Mouse (Mus musculus): ENCODE results near the gene Surf2. TPM values are rescaled to one million over a fixed set of nuclear protein-coding genes. Genes with fewer than 3 reads are reported as not detected.

Surf2 gene
- polyA plus RNA-seq, 1 experiment from 2014 or later = 58.4 TPM

- peaks cover 47% of the 10 kb centered on the region for H3K4me1 ChIP-seq
These were observed 9.7 kb upstream of the Surf2 start for GRCm38 (mm10) chr2:26906431-26906830.

DNA sequence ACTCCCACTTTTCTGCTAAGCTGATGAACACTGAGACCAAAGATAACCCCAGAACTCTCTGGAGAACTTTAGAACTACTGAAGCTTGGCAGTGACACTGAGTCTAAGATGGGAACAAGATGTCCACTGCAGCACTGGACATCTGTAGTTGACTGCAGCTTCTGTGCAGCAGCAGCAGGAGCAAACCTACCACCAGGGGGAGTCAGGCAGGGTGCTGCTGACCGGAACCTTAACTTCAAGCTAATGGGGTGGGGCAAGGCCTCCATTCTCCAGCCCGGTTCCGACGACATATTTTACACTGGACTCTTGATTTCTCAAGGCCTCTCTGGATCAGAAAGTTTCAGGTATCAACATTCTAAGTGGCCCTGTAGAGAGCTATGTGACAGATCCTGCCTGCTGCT, 9.1 kb upstream of the Surf2 start:
- no peak overlapping the region for H3K4me2 ChIP-seq
- peaks cover 47% of the 10 kb centered on the region for H3K4me1 ChIP-seq
- H3K27ac ChIP-seq (replicated peaks) = no peak overlapping the region
- no peaks in the 10 kb centered on the region for H3K9me3 ChIP-seq (replicated peaks)
- no peaks in the 10 kb centered on the region for H3K27me3 ChIP-seq (replicated peaks)
- 65% methylated on average over 4 of the region's 4 CpGs for WGBS
- H3K36me3 ChIP-seq = peaks cover 44% of the 10 kb centered on the region
- no peak overlapping the region for H3K9ac ChIP-seq (replicated peaks)
- no peak overlapping the region for H3K4me3 ChIP-seq (replicated peaks)
- ATAC-seq (ENCODE audit: low FRiP score) = no peak

More at GRCm38 (mm10) chr2:26906431-26906830, 9.7 kb upstream of the Surf2 start:
- no peak for ATAC-seq (ENCODE audit: low FRiP score)
- Histone ChIP-seq H3K4me2 (no peak overlapping the region), H3K9me3 (replicated peaks) (no peaks in the 10 kb centered on the region), H3K36me3 (peaks cover 42% of the 10 kb centered on the region), H3K27me3 (replicated peaks) (no peaks in the 10 kb centered on the region), H3K27ac (replicated peaks) (no peak overlapping the region), H3K4me3 (replicated peaks) (no peak overlapping the region), H3K9ac (replicated peaks) (no peak overlapping the region)
- WGBS = 94% methylated on average over 3 of the region's 3 CpGs

DNA sequence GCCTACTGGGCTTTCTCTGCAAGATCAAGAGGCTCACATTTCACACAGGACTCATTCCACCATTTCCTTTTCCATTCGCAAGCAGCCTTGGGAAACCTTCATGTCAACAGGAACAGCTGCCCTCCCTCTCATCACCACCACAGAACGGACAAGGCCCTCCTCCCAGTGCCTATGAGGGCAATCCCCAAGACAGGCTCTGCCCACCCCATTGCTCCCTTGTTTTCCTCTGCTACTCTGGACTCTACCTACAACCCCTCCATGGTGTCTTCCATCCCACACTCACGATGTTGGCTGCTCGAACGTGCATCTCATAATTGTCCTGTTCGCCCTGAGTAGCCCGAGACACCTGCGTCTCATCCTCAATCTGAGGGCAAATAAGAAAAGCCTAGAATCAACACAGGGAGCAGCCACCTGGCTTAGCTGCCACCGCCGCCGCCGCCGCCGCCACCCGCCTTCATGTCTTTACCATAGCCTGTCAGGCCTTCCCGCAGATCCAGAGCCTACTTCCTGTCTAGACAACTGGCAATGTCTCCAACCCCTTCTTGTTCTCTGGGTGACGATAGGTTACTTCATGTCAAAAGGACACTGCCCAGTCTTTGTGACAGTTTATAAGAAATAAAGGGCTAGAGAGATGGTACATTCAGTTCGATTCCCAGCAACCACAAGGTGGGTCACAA, 7.3 kb upstream of the Surf2 start:
- Histone ChIP-seq H3K4me1 (peaks cover 48% of the 10 kb centered on the region), H3K4me3 (replicated peaks) (peak overlapping the region; percentile 91), H3K4me2 (peak overlapping the region; percentile 62), H3K9me3 (replicated peaks) (no peaks in the 10 kb centered on the region), H3K27me3 (replicated peaks) (no peaks in the 10 kb centered on the region), H3K27ac (replicated peaks) (no peak overlapping the region), H3K9ac (replicated peaks) (peak overlapping the region; percentile 94), H3K36me3 (peaks cover 61% of the 10 kb centered on the region)
- 87% methylated on average over 18 of the region's 18 CpGs for WGBS
- ATAC-seq (ENCODE audit: low FRiP score) = no peak

- H3K4me2 ChIP-seq = peak overlapping the region; percentile 62
- no peak for ATAC-seq (ENCODE audit: low FRiP score)
- peak overlapping the region; percentile 91 for H3K4me3 ChIP-seq (replicated peaks)
- no peaks in the 10 kb centered on the region for H3K27me3 ChIP-seq (replicated peaks)
- no peaks in the 10 kb centered on the region for H3K9me3 ChIP-seq (replicated peaks)
- peak overlapping the region; percentile 94 for H3K9ac ChIP-seq (replicated peaks)
- H3K36me3 ChIP-seq = peaks cover 64% of the 10 kb centered on the region
- peak overlapping the region; percentile 93; the same call in 1 of the 2 replicates for H3K27ac ChIP-seq (replicated peaks)
- peaks cover 46% of the 10 kb centered on the region for H3K4me1 ChIP-seq
These were observed 6.8 kb upstream of the Surf2 start for GRCm38 (mm10) chr2:26909387-26909784.

DNA sequence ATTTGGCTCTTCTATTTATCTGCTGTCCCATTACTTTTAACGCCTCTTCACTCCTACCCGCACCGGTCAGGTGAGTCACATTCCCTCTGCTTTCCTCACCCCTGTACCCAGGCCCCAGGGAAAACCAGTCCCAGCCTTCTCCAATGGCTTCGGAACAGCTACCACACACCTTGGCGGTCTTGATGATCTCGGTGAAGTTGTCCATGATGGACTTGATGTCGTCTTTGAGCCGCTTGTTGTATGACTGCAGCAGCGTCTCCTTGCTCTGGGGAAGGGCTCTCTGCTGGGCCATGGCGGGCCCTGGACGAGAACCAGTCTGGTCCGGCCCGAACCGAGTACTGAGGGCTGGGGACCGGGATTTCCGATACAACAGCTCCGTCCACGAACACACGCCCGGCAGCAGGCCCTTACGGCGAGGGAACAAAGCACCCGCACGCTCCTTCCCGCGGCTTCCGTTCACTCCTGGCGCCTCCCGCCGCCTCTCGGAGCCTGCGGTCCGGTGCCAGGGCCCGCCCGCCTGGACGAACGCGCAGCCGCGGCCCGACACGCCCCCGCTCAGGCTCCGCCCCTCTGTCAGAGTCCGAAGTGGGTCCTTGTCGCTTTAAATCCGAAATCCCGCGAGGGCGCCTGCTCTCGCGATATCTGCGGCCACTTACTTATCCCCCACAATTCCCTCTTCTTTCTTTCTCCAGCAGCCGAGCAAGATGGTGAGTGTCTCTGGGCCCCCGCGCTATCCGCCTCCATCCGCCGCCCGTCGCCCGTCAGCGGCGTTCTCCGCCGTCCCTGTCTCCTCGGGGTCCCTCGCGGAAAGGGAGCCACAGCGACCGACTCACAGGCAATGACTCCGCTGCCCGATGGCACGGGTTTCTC, 5.8 kb upstream of the Surf2 start, which contains the start of the genes Med22 and Rpl7a:
Med22 (minus strand) TSS at position 554 of the 870 bp plus-strand sequence.
Rpl7a (plus strand) TSS at position 641 of the 870 bp plus-strand sequence.
- H3K9ac ChIP-seq (replicated peaks) = peak within 1 kb of the TSS; percentile 98
- H3K36me3 ChIP-seq = peaks cover 59% of the 10 kb centered on the region
- no peaks in the 10 kb centered on the region for H3K27me3 ChIP-seq (replicated peaks)
- H3K4me2 ChIP-seq = peak within 1 kb of the TSS; percentile 98
- under 1% methylated on average over 62 of the region's 74 CpGs for whole genome bisulfite sequencing
- H3K27ac ChIP-seq (replicated peaks) = peak within 1 kb of the TSS; percentile 93
- peak within 1 kb of the TSS; percentile 91 for H3K4me3 ChIP-seq (replicated peaks)
- H3K9me3 ChIP-seq (replicated peaks) = no peaks in the 10 kb centered on the region
- peak; percentile 93 for ATAC-seq (ENCODE audit: low FRiP score)
- H3K4me1 ChIP-seq = peaks cover 55% of the 10 kb centered on the region

GRCm38 (mm10) chr2:26910994-26911765, 5.0 kb upstream of the Surf2 start:
- peak overlapping the region; percentile 91 for H3K4me3 ChIP-seq (replicated peaks)
- peak overlapping the region; percentile 93 for H3K27ac ChIP-seq (replicated peaks)
- no peaks in the 10 kb centered on the region for H3K27me3 ChIP-seq (replicated peaks)
- 1% methylated on average over 37 of the region's 37 CpGs for WGBS
- H3K36me3 ChIP-seq = peaks cover 51% of the 10 kb centered on the region
- no peaks in the 10 kb centered on the region for H3K9me3 ChIP-seq (replicated peaks)
- H3K4me2 ChIP-seq = peak overlapping the region; percentile 98
- ATAC-seq (ENCODE audit: low FRiP score) = peak; percentile 63
- H3K4me1 ChIP-seq = peaks cover 59% of the 10 kb centered on the region
- H3K9ac ChIP-seq (replicated peaks) = peak overlapping the region; percentile 98

DNA sequence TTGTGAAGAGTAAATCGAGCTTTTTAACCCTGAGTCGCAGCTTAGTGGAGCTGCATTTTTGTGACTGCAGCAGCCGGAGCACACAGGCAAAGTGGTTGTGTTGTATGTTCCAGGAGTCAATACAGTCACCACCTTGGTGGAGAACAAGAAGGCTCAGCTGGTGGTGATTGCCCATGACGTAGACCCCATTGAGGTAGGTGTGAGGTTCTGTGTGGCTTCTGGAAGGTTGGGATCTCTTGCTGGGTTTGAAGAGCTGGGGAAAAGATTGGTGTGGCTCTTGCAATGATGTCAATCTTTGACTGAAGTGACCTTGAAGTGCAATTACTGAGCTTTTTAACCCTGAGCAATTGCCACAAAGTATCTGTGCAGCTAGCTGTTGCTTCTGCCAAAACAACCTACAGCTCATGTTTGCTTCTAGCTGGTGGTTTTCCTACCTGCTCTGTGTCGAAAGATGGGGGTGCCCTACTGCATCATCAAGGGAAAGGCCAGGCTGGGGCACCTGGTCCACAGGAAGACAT, 3.9 kb upstream of the Surf2 start:
- peak overlapping the region; percentile 98 for H3K9ac ChIP-seq (replicated peaks)
- peak overlapping the region; percentile 98 for H3K4me2 ChIP-seq
- peaks cover 65% of the 10 kb centered on the region for H3K4me1 ChIP-seq
- peaks cover 39% of the 10 kb centered on the region for H3K36me3 ChIP-seq
- ATAC-seq (ENCODE audit: low FRiP score) = no peak
- no peak overlapping the region for H3K27ac ChIP-seq (replicated peaks)
- 72% methylated on average over 5 of the region's 5 CpGs for WGBS
- no peaks in the 10 kb centered on the region for H3K9me3 ChIP-seq (replicated peaks)
- no peaks in the 10 kb centered on the region for H3K27me3 ChIP-seq (replicated peaks)
- peak overlapping the region; percentile 91 for H3K4me3 ChIP-seq (replicated peaks)

- no peaks in the 10 kb centered on the region for H3K27me3 ChIP-seq (replicated peaks)
- no peak for ATAC-seq (ENCODE audit: low FRiP score)
- peaks cover 33% of the 10 kb centered on the region for H3K36me3 ChIP-seq
- no peak overlapping the region for H3K27ac ChIP-seq (replicated peaks)
- no peak overlapping the region for H3K4me3 ChIP-seq (replicated peaks)
- peaks cover 65% of the 10 kb centered on the region for H3K4me1 ChIP-seq
- WGBS = 87% methylated on average over 17 of the region's 17 CpGs
- no peak overlapping the region for H3K9ac ChIP-seq (replicated peaks)
- no peaks in the 10 kb centered on the region for H3K9me3 ChIP-seq (replicated peaks)
- H3K4me2 ChIP-seq = no peak overlapping the region
These were observed 2.6 kb upstream of the Surf2 start for GRCm38 (mm10) chr2:26913416-26914147.

- Histone ChIP-seq H3K4me1 (peaks cover 58% of the 10 kb centered on the region), H3K4me2 (peak overlapping the region; percentile 7; the same call in 1 of the 2 replicates), H3K9me3 (replicated peaks) (no peaks in the 10 kb centered on the region), H3K4me3 (replicated peaks) (peak overlapping the region; percentile 9; the same call in 1 of the 2 replicates), H3K27me3 (replicated peaks) (no peaks in the 10 kb centered on the region), H3K27ac (replicated peaks) (no peak overlapping the region), H3K9ac (replicated peaks) (no peak overlapping the region), H3K36me3 (peaks cover 40% of the 10 kb centered on the region)
- WGBS = 63% methylated on average over 8 of the region's 8 CpGs
- ATAC-seq (ENCODE audit: low FRiP score) = no peak
These were observed 1.8 kb upstream of the Surf2 start for GRCm38 (mm10) chr2:26914148-26914941.

DNA sequence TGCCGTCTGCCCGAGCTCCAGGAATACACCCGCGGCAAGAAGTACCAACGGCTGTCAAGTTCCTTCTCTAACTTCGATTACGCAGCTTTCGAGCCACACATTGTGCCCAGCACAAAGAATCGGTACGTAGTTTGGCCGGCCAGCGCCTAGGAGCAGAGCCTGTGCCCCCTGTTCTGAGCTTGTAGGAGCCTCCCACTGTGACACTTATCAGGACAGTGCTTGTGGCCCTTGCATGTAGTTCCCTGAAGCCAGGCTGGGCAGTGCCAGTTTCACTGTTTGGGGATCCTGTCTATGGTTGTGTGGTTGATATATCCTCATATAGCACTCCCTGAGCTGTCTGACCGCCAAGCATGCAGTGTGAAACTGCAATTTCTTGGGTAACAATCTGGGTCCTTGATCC, 571 bp downstream of the Surf2 start:
- Histone ChIP-seq H3K4me1 (peaks cover 49% of the 10 kb centered on the region), H3K27me3 (replicated peaks) (no peaks in the 10 kb centered on the region), H3K27ac (replicated peaks) (peak overlapping the region; percentile 86), H3K36me3 (peaks cover 64% of the 10 kb centered on the region), H3K9ac (replicated peaks) (peak overlapping the region; percentile 86), H3K9me3 (replicated peaks) (no peaks in the 10 kb centered on the region), H3K4me2 (peak overlapping the region; percentile 97), H3K4me3 (replicated peaks) (peak overlapping the region; percentile 65)
- 3% methylated on average over 13 of the region's 13 CpGs for WGBS
- ATAC-seq (ENCODE audit: low FRiP score) = 0 out of 2 replicates have a peak, but pooled peaks have one; percentile 18

Data from neural tube, embryonic 15.5 days (tissue).